Mouse (Mus musculus) fat pad, adult 2 months (tissue): ENCODE data around the gene Tvp23a.

Experiments used
- DNase-seq: peaks from one replicate; pipeline ENCODE4 v3.0.0-alpha.2; 2011; ENCODE audit warnings: low read depth, low spot score; ENCODE audit errors: extremely low read depth

Gene Tvp23a

DNA sequence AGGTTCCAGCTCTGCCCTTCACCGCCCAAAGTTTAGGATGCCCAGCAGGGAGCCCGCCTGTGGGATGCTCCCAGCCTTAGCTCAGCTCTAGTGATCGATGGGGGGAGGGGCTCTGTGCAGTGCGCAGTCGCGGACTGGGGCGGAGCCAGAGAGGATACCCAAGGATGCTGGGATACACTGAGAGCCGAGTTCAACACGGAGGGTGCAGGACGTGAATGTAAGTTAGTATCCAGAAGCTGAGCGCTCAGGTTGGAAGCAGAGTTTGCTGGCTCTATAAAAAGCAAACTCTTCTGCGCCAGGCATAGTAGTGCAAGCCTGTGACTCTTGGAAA is at the start of gene Tvp23a:
Gene Tvp23a, minus strand, starts transcription at position 99 of the 331 bp plus-strand sequence.
- no peak for DNase-seq

GRCm38 (mm10) chr16:10495824-10496298 is 48.7 kb upstream of the Tvp23a start:
- no peak for DNase-seq

DNA sequence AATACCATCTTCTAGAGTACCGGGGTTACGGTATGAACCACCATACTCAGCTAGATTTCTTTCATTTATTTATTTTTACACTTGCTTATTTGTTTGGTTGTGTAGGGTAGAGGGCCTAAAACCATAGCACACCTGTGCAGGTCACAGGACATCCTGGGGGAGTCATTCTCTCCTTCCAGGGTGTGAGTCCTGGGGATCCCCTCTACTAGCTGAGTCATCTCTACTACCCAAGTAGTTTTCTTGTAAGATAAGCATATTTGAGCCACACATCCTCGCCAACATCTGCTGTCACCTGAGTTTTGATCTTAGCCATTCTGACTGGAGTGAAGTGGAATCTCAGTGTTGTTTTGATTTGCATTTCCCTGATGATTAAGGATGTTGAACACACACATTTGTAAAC is 45.4 kb upstream of the Tvp23a start:
- no peak for DNase-seq

- no peak for DNase-seq
Measured at GRCm38 (mm10) chr16:10491716-10492115, 44.6 kb upstream of the Tvp23a start.

DNA sequence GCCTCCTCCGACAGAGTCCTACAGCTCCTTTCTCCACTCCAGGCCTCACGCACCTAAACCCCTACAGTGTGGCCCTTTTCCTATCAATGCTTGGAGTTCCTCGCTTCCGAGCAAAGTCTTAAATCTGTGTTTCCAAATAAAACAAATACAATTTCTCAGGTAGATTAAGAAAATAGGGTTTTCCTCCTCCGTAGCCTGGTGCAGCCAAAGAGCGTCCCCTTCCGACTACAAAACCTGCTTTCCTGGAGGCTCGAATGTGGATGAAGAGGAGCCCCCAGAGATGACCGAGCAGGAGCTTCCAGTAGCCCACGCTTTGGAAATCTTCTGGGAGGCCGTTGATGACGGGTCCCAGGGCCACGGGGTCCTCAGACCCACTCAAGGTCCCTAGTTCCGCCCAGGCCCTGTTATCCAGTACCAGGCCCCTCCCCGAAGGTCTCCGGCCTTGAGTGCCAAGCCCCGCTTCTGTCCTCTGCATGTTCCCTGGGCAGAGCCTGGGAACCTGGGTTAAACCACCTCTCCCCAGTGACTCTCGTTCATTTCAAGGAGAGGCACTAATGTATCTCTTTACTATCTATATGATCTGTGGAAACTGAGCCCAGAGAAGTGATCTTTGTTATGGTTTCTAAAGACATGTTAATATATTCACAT is 43.5 kb upstream of the Tvp23a start:
- no peak for DNase-seq

GRCm38 (mm10) chr16:10489904-10490457 is 42.8 kb upstream of the Tvp23a start:
- DNase-seq = no peak

DNA sequence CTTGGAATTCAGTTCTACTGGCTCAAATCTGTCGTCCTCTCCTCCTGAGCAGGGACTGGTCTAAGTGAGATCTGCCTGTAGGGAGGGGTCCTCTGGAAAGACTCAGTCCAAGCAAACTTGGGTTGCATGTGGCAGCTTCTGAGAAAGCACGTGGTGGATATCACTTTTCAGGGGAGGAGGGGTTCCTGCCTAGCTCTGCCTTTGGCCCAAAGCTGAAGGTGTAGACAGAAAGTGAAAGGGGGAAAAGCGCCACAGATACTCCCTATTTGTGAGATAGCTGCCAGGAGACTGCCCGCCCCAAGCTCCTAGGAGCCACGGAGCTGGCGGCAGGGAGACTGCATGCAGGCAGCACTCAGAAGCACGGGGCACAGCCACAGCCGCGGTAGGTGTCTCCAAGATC is 42.3 kb upstream of the Tvp23a start:
- DNase-seq = no peak

DNA sequence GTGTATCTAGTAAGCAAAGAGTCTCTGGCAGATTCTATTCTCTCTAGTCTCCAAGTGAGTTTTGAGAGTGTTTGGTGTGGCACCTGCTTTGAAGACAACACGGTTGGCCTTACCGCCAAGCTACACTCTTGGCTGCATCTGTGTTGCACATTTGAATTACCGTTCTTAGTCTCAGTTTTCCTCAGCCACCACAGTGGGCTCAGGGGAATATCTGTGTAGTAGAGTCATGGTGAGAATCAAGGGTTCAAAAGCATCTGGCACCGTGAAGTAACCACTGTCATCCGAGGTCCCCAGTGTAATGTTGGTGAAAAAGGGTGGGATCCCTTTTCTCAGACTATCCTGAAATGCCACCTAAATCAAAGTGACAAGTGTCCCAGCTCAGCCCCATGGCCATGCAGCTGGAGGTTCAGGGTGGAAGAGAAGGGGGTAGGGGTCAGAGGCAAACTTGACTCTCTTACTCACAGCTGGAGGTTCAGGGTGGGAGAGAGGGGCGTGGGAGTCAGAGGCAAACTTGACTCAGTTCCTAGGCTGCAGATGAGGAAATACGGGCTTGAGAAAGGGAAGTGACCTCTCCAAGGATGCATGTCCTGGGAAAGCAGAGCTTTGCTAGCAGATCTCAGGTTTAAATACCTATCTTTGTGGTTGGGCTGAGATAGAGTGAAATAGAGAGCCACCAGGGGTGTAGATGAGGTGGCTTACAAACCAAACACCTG is 41.8 kb upstream of the Tvp23a start:
- DNase-seq = no peak

DNA sequence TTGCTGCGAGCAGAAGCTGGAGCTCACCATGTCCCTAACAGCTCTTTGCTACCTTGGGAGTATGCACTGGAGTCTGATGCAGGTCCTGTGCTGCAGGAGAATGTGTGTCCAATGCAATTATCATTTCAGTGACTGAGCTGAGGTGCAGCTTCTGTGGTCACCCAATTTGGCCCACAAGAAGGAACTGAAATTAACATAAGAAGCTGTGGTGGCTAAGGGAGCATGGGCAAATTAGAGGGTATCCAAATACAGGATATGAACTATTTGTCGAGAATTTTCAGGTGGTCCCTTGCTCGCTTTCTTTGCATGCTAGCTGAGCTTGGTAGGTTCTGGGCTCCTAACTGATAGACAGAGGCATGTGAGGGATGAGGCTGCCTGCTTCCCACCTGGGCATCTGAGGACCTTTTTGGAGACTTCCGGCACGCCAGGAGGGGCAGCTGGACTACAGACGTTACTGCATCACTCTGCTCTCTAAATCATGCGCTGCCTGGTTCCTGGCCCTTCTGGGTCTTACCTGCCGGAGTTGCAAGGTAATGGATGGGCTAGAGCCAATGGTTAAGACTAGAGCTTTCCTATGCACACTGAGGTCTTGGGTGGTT is 40.8 kb upstream of the Tvp23a start:
- no peak for DNase-seq

DNA sequence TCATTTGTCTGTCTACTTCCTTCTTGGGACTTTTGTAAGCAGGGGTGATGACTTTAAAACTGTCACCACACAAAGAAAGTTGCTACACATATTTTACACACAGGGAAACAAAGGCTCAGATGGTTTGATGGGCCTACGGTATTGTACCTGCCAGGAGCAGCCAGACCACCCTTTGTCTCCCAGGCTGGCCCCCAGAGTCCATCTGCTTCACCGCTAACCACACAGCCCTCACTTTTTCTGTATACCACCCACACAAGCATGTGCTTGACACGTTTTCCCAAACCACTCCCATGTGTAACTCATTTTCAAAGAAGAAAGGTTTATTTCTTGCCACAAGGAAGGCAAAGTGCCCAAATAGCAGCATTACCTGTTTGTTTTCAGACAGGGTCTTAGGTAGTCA is 39.8 kb upstream of the Tvp23a start:
- no peak for DNase-seq

DNA sequence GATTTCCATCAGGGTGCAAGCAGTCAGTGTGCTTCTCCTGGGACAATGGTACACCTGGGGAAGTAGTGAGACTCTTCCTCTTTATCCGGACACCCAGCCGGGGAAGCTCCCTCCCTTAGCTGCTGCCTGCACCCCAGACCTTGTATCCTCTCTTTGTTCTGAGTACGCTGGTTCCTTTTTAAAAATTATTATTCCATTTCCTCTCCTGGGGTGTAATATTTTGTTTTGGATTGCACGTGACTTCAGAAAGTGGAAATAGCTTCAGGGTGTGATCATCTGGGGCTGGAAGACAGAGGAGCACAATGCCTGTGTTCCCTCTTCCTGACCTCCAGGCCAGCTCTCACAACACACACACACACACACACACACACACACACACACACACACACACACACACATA is 35.2 kb upstream of the Tvp23a start:
- DNase-seq = no peak

- DNase-seq = no peak
Measured at GRCm38 (mm10) chr16:10479857-10480256, 32.7 kb upstream of the Tvp23a start, which contains the start of gene Ciita. Gene Ciita, plus strand, starts transcription at chr16:10480059.

- no peak for DNase-seq
Measured at GRCm38 (mm10) chr16:10475919-10476318, 28.8 kb upstream of the Tvp23a start.

DNA sequence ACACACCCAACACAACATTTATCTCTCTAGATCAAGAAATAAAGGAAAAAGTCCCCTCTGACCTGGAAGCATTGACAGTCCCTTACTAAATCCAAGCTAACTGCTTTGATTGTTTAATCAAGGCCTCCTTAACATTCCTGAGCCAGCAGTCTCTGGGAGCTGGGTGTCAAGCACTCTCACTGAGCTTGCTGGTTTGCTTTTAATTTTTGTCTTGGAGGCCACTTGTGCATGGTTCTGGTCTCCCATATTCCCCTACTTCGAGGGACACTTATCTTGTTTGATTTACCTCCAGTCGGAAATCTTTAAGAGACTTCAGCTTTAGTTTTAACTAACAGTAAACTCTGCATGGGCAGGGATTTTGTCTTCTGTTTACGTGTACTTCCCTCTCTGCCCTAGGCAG is 27.8 kb upstream of the Tvp23a start:
- no peak for DNase-seq

DNA sequence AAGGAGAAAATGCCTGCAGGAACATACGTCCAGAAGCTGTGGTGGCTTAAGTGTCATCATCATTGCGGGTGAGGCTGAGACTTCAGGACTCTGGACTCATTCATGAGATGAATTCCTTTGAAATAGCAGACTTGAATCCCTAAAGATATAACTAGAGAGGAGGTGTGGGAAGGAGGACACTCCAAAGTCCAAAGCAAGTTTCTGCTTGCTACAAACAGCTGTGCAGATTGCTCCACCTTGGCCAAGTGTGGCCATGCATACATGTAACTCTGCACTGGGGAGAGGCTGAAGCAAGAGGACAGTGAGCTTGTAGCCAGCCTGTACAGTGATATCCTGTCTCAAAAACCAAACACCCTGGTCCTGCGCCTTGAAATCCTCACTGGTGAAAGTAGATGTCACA is 24.8 kb upstream of the Tvp23a start:
- DNase-seq = no peak

DNA sequence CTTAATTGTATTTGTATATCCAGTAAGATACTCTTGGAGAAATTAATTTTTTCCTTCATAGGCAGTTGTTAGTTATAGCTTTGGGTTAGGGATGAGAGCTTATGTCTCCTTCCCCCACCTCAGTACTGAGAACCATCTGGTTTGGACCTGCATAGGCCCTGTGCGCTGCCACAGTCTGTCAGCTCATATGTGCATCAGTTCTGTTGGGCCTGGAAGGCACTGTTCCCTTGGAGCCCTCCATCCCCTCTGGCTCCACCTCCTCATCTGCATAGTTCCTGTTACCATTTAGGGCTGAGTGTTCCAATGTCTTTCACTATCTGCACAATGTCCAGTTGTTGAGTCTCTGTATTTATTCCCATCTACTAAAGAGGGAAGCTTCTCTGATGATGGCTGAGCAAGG is 21.0 kb upstream of the Tvp23a start:
- DNase-seq = no peak

DNA sequence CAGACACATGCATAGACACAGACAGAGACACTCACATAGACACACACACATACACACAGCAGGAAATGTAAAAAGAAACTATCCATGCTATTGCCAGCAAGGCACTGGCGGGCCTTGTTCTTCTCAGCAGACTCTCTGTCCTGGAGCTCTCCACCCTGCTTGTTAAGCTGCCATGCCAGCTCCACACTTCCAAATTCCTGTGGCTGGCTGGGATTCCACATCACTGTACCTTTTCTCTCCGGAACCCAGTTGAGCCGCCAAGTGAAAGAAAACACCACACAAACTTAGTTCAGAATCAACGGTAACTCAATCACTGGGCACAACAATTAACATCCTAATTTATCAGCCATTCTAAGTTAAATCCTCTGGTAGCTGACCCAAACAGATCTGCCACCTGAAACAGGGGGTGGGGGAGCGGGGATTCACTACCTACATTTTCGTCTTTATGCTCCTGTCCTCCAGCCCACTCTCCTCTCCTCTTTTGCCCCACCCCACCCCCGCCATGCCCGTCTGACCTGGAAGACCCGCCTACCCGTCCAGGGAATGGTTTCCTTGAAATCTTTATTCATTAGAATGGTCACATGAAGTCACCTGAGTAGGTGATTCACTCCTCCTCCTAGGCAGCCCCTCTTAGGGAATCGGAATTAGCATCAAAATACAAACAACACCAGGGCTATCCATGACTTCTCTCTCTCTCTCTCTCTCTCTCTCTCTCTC is 20.4 kb upstream of the Tvp23a start:
- no peak for DNase-seq

- no peak for DNase-seq
Measured at GRCm38 (mm10) chr16:10465011-10465681, 18.0 kb upstream of the Tvp23a start.

DNA sequence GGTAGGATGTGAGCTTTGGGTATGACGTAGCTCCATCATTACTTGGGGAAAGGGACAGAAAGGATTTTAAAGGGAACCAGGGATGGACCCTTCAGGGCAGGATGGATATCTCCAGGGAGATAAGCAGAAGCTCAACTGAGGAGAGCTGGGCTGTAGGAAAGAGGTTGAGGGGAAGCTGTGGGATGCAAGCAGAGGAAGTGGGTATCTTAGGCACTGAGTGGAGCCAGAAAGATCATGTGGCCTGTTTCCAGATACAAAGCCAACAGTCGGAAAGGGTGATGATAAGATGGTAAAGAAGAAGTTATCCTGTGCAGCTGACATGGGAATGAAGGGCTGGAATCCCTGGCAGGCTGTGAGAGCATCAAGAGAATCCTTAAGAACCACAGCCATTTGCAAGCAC is 14.0 kb upstream of the Tvp23a start:
- no peak for DNase-seq

DNA sequence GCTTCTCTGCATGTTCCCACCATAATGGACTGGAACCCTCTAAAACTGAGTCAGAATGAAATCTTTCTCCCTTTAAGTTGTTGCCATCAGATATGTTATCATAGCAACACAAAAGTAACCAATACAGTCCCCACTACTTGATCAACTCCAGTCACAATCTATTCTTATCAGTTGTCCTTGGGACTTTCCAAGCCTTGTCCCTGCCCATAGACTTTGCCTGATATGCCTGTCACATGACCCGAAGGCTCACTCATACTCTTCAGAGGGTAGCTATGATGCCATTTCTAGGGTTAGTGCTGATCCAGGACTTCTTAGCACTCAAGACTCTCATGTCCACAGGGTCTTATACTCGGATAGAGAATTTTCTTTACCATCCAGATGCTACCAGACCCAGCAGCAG is 13.0 kb upstream of the Tvp23a start:
- DNase-seq = no peak

- no peak for DNase-seq
Measured at GRCm38 (mm10) chr16:10454583-10454974, 7.4 kb upstream of the Tvp23a start.
